Mouse (Mus musculus) neural tube, embryonic 10.5 days (tissue): Measurements from ENCODE around the gene Samd4.

ENCODE experiments used
- DNase-seq: peaks from one replicate; pipeline ENCODE4 v3.0.0-alpha.2; 2017; ENCODE audit warnings: low spot score; ENCODE audit errors: extremely low spot score

The Samd4 gene

GRCm38 (mm10) chr14:46994704-46995103 lies 112.0 kb downstream of the Samd4 start:
- DNase-seq, result no peak

DNA sequence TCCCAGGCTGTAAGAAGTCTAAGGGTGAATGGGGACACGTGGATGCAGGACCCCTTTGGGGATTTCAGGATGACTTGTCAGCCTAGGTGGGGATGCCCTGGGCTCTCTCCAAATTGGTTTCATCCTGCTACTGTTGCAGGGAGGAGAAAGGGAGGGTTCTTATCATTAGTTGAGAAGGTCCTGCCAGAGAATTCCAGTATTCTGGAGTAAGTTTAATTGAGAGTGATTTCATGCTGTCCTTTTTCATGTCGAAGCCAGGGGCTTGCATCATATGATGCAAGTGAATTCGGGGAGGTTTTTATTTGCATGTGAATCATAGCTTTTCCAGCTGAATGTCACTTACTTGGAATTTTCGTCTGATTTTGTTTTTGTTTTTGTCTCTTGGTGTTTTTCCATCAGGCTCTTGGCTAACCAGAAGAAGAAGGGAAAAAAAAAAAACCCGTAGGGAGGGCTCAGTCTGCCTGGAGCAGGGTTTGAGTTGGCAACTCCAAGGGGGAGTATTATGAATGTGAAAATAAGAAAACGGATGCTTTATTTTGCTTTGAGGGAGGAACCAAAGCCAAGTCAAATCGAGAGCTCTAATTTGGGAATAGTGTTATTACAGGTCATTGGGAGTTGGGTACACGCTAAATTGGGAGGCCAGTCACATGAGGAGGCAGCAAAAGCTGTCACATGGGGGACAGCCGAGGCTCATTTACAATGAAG lies 116.8 kb downstream of the Samd4 start:
- DNase-seq, result no peak

DNA sequence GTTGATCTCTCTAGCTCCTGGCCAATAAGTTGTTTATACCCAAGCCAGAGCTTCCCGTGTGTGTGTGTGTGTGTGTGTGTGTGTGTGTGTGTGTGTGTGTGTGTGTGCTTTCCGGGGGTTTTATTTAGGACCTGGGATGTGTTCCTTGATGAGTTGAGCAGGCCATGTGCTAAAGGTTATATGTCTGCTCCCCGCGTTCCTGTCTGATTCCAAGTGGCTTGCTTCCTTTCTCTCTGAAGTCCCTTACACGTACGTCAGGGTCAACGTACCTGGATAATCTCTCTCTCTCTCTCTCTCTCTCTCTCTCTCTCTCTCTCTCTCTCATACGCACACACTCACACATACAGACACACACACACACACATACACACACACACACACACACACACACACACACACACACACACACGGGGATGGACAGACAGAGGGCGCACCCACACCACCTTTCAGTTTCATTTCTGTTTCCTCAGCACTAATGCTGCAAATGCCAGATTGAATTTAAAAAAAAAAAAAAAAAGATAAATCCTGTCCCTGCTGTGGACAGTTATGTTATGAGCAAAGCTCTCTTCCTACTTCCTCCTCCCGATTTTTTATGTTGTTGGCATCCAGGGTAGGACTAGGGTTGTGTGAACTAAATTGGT lies 117.6 kb downstream of the Samd4 start:
- DNase-seq, result no peak

DNA sequence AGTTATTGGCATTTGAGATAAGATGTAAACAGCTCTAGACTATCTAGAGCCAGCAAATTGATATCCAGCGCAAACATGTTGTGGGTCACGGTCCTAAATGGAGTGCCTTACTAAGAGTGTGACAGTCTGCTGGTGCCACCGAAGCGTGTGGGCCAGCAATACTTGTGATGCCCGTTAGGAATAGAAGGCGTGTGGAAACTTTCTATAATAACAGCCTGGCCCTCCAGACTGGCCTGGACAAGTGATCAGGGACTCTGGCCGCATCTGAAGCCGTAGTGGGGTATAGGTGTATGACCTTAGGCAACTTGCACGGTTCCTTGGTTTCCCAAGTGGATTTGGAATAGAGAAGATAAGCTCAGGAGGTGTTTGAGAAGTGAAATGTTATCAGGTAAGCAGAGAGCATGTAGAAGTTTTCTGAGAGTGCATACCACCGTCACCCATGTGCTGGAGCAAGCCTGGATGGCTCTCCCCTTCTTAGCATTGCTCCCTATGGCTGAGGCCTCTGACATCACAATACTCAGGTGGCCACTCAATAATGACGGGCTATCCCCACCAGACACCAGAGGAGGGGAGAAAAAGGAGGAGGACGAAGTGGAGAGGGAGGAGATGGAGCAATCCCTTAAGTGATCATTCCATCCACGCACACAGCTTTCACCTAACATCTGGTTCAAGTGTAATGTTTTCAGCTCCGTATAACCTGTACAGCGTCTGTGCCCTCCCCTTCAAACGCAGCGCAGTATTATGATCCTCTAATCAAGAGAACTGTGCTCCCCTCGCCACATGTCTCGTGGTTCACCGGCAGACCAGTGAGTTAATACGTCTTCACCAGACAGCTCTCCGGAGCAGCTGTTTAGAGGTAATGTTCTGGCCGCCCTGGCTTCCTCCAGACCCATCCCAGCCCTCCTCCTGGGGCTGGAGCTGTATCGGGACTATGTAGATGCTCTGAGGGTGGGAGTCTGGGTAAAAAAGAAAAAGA lies 118.4 kb downstream of the Samd4 start:
- DNase-seq, result no peak

DNA sequence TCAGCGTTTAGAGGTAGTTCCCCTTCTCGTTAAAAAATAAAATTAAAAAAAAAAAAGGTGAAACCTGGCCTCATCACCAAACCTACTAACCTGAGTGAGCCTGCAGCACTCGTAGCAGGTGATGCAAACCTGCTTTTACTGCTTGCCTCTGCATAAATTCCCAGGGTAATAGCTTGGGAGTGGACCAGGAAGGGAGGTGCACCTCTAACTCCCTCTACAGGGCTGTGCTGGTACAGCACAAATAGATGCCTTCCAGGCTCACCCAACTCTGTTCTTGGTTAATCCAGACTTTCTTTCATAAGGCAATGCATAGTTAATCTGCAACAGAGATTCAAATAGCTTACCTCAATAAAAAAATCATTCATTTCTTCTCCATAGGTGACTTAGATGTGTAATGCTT lies 121.5 kb downstream of the Samd4 start:
- no peak for DNase-seq

DNA sequence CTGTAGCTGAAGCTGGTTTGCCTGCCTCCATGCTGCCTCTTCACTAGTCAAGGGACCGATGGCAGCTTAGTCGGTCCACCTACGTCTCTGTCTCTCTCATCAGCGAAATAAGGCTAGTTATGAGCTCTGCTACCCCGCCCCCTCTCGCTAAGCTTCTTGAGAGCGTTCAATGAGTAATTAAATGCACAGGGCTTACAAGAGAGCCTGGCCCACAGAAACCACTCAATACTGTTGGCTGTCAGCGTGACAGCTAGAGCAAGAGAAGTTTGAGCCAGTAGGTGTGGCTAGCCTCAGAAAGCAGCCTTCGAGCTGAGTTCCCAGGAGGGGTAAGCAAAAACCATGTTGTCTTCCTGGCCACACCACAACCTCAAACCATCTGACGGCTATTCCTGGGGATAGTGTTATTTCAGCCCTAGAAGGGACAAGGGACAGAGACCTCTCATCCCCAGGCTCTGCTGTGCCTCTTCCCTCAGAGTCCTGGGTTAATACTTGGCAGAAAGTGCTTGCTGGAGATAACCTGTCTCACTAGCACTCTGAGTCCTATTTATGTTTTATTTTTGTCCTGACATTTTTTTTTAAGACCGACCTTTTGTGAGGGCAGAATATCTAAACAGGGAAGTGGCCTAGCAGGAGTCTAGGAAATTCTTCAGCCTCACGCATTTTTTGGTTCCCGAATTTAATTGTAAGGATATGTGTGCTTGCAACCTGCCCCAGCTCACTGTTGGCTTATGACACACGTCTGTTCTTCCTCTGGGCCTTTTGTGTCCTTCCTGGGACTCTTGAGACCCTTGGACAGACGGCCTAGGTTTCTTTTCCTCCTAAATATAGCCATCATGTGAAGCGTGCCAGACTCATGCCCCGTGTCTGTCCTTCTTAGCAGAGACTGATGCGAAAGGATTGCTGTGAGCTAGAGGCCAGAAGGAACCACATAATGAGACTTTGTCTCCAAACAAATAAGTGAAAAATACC lies 128.8 kb downstream of the Samd4 start:
- no peak for DNase-seq

DNA sequence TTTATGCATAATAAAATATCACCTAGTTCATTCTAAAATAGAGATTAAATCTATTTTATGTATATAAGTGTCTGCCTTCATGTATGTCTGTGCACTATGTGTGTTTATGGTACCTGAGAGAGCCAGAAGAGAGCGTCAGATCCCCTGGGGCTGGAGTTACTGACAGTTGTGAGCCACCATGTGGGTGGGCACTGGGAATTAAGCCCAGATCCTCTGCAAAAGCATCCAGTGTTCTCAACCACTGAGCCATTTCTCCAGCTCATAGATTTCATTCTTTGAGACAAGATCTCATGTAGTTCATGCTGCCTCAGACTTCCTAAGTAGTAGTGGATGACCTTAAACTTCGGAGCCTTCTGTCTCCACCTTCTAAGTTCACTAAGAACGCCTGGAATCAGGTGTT lies 133.0 kb downstream of the Samd4 start:
- DNase-seq, result no peak

- no peak for DNase-seq
These were observed 135.0 kb downstream of the Samd4 start for GRCm38 (mm10) chr14:47017658-47018057.

- DNase-seq, result no peak
These were observed 138.2 kb downstream of the Samd4 start for GRCm38 (mm10) chr14:47020886-47021285.

DNA sequence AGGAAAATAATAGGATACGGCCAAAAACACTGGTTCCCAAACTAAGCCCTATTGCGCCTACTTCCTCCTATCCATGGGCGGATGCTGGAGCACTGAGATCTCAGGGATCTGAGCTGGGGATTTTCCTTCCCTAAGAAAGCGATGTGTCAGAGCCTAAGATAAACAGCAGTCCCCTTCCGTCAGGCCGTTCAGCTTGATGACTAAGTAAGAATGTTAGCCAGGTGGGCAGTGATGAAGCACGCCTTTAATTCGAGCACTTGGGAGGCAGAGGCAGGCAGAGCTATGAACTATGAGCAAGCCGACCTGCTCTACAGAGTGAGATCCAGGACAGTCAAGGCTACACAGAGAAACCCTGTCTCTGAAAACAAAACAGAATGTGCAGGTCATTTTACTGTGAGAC lies 140.9 kb downstream of the Samd4 start:
- no peak for DNase-seq

DNA sequence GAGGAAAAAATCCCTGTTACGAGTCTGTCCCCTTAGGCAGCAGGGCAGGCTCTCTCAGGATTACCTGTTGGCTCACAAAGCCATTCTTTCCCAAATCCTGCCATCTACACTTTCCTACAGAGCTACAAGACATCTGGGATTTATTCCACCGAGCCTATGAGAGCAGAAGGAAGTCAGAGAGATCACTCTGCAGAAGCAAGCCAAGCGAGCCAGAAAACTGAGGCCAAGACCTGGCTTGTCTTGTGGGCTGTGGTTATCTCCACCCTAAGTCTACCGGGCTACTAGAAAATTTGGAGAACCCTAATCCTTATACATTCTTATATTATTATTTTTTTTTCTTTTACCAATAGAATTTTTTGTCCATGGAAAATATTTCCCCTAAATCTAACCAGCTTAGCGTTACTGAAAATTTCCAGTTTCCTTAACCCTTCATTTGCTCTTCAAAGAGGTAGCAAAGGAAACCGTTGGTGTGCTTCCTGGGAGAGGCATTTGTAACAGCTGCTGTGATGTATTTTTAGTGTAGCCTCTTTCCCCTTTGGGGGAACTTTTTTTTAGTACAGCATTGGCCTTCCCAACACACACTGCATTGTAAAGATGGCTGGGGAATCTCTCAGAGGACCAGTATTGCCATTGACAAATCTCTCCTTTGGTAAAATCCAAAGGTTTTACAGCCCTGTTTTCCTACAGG lies 144.9 kb downstream of the Samd4 start:
- no peak for DNase-seq

- DNase-seq, result no peak
These were observed 148.9 kb downstream of the Samd4 start for GRCm38 (mm10) chr14:47031542-47031941.

DNA sequence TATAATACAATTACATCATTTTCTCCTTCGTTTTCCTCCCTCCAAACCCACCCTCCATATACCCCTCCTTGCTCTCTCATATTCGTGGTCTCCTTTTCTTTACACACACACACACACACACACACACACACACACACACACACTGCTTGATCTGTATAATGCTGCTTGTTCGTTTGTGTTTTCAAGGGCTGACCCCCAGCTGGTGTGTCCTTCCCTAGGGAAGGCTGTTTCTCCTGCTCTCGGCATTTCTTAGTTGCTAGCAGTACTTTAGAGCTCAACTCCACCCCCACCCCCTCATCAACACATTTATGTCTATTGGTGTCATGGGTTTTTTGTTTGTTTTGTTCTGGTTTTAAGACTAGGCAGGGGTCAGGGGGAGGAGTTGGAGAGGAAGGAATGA lies 149.5 kb downstream of the Samd4 start:
- DNase-seq, result no peak

DNA sequence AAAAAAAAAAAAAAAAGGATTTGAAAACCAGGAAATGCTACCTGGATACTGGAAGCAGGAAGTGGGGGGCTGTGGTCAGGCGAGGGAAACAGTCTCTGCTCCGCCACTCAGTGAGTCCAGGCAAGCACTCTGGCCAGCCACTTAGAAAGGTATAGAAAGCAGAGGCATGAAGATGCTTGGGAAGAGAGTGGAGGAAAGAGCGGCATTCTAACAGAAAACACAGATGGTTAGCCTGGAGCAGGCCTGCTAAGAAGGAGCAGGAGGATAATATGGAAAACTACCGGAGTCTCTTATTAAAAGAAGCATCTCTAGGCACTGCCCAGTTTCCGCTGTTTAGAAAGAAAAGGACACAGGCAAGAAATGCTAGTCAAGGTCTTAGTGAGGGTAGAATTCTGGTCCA lies 150.8 kb downstream of the Samd4 start:
- no peak for DNase-seq

DNA sequence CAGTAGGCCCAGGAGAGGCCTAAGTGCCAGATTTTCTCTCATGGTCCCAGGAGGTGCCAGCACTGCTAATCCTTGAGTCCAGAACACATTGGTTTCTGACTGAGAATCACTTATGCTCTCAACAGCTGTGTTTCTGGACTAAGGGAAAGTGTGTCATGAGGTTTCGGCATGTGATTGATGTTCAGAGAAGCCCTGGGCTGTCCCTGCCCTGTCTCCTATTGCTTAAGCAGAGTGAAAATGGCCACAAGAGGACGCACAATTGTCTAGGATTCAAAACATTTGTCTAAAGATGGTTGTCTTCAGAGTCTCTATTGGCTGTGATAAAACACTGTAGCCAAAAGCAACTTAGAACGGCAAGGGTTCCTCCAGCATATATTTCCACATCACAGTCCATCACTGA lies 159.0 kb downstream of the Samd4 start:
- DNase-seq, result no peak

DNA sequence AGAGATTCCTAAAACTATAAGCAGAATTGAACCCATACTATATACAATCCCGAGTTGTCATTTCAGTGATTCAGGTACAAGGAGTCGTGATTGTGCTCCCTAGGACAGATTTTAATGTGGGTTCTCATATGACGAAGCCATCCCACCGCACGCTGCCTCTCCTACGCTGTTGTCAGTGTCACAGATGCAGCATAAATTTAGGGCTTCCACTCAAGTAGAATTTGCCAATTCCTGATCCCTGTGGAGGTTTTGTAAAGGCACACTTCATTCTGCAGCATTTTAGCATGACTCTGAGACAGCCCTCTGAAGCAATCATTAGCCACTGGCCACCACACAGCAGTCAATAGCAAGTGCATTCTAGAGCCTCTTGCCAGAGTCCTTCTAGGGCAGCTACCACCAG lies 166.4 kb downstream of the Samd4 start:
- DNase-seq, result no peak

DNA sequence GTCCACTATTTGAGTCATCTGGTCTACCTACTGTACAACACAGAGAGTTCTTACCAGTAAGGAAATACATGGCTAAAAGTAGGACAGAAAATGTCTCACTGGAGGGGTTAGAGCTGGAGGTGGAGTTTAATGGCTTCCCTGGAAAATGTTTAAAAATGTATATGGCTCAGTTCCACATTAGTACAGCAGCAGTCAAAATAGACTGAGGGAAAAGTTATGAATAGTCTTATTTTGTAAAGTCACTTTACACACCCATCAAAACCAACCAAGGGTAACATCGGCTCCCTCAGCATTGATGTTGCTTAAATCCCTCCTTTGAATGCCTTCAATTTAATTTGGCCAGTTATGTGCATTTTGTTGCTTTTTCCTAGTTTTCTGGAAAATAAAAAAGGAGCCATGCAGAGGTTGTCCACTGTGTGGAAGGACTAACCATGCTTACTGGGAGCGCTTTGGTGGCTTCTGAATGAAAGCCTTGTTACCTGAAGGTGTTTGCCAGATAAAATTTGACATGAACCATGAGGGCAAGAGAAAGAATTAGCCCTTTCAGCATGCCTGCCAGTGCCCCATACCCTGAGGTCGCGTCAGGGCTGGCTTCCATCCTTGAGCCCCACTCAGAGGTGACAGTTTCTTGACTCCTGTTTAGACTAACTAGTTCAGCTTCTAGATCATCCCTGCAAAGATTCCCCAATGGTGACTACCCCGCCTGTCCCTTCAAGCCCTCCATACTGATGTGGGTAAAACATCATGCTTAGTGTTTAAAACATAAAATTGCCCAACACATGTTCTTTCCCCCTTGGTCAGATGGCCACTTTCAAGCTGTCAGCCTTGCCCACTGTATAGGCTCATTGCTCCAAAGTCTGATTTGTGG lies 169.3 kb downstream of the Samd4 start:
- no peak for DNase-seq

- DNase-seq, result no peak
These were observed 170.4 kb downstream of the Samd4 start for GRCm38 (mm10) chr14:47053101-47053500.

- no peak for DNase-seq
These were observed 171.2 kb downstream of the Samd4 start for GRCm38 (mm10) chr14:47053824-47054223.
